Mouse (Mus musculus) ovary, adult 18-20 months (tissue): Measurements from ENCODE around the gene Mier2.
A peak's percentile ranks its signal among the peaks of the same experiment; 100 is the strongest.

ENCODE experiments used
- DNase-seq: peaks from one replicate; pipeline ENCODE4 v3.0.0; 2022; ENCODE audit warnings: low spot score, mixed read lengths

Gene Mier2

DNA sequence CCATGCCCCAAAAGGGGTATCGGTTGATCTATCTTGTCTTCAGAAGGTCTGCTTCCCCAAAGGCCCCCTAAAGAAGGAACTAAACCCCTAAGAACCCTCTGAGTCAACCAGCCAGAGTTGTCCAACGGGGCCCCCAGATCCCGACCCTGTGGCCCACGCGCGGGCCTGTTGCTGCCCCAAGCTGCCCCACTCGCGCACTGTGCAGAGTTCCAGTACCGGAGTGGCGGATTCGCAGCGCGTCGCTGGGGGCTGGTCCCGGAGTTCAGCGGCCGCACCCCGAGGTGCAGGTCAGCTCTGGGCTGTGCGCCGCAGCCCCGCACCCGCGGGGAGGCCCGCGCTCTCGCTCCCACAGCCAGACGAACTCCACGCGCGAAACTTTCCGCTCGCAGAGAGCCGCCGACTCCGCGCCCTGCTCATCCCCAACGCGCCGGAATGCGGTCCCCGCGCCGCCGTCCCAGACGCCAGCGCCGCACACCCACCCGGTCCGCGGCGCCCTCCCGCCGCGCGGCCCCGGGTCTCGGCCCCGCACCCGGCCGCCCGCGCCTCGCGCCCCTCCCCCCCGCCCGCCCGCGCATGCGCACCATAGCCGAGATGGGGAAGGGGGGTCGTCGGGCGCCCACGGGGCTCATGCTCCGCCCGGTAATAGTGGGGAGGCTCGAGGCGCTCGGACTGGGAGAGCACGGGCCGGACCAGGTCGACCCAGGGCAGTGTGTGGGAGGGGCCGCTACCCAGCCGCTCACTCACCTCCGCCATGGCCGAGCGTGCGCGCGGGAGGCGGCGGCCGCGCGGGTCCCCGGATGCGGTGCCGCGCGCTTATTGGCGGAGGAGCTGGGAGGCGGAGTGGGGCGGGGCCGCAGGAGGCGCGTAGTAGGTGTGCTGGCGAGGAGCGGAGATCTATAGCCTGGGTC lies at the start of gene Mier2:
Mier2 (minus strand) TSS at position 870 of the 908 bp plus-strand sequence.
- peak; percentile 60 for DNase-seq

DNA sequence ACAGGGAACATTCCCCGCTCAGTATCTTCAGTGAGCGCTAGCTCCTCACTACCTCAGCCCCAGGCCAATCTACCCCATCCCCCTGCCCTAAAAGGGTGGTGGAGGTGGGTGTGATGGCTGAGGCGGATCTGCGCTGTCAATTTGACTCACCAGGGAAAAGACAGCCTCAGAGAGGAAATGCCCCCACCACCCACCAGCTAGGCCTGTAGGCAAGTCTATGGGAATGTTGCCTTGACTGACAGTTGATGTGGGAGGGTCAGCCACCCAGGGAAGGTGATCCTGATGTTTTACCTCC lies 42.9 kb upstream of the Mier2 start:
- no peak for DNase-seq

DNA sequence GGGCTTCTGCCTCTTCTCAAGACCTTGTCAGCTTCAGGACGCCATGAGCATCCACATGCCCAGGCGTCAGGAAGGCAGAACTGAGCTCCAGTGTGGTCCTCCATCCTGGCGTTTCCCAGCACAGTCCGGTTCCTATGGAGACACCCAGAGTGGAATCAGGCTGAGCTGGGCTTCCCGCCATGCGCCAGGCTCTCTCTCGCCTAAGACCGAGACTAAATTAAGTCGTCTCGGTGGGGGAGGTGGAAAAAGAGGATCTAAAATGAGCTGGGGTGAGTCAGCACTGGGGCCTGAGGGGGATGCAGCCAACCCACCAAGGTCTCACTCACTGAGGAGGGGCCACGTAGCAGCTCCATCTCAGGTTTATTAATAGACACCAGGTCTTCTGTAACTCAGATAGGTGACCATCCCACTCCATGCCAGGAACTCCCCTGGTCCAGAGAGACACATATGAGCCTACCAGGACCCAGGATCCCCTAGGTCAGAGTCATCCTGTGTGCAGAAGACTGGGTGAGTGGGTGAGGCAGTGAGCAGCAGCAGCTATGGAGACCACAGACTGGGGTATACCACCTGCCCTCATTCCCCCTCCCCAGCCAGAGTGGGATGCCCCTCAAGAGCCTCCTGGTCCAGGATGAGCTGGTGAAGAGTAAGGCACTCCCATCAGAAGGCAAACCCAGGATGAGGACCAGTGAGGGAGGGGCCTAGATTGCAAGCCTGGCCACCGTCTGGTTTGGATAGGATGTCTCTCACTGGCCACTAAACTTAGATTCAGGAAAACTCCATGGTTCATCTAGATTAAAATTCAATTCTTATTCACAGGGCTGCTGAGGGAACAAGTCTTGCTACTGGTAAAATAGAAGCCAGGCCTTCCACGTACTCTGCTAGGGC lies 42.3 kb upstream of the Mier2 start:
- no peak for DNase-seq

DNA sequence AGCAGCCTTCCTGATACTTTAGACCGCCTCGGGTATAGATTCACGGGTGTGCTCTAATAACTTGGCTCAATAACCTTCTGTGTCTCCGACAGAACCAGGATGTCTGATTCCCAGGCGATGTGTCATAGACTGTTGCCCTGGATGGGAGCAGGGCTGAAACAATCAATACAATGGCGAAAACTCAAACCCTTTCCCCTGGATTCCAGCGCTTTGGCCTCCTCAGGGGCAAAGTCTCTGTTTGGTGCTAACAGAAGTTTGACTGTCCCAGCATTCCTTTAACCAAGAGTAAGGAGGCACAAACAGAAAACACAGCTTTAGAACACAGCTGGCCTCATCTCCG lies 40.6 kb upstream of the Mier2 start:
- DNase-seq, result no peak

DNA sequence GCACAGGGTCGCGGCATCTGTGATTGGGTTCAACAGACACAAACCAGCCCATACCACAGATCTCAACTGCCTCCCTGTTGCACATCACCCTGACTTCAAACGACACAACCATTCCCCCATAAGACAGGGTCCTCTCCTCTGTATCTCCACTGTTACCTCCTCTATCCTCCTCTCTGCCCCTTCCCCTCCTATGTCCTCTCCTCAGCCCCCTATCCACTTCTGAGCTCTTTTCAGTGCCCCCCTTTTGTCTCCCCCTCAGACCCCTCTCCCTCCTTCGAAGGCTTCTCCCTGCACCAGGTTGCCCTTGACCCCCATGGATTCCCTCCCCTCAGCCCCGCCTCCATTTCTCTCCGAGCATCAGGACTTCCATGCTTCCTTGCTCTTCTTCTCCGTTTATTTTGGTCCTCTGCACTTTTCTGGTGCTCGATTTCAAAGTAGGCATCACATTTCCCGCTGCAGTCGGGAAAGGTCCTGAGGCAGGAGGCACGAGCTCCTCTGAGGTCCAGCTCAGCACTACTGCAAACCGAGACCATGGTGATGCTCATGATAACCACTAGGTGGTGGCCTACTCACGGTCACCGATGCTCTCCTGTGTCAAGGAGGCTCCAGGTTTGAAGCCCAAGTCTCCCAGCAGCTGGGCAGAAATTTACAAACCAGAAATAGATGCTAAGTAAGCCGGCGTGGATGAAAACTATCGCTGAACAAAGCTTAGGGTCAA lies 40.0 kb upstream of the Mier2 start:
- DNase-seq, result no peak

- DNase-seq, result no peak
These were observed 39.1 kb upstream of the Mier2 start for GRCm38 (mm10) chr10:79594111-79594510.

DNA sequence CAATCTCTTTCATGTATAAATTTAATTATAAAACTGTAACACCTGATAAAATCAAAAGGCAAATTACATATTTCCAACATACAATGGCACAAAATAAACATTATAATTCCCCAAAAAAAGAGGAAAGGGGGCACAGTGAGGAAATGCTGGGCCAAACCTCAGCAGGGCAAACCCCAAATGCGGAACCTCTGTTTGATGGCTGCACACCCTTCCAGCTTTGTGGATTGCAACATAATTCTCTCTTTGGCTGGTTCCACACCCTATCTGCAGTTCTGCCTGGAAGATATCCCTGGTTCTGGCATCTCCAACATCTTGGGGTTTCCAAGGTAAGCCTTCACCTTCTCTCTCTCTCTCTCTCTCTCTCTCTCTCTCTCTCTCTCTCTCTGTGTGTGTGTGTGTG lies 35.7 kb upstream of the Mier2 start:
- no peak for DNase-seq

DNA sequence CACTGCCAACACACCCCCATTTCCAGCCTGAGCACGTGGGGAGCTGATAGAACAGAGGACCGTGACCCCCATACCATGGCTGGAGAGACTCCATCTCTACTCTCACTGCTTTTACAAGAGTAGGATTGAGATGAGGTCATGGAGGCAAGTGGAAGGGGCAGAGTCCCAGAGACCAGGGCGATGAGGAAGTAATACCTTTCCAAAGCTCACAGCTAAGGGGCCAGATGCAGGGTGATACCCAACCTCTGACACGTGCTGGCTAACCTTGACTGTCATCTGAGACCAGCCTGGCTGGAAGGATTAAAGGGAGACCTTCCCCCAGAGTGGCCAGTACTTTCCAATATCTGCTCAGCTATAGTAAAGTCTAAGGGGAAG lies 32.7 kb upstream of the Mier2 start:
- no peak for DNase-seq

DNA sequence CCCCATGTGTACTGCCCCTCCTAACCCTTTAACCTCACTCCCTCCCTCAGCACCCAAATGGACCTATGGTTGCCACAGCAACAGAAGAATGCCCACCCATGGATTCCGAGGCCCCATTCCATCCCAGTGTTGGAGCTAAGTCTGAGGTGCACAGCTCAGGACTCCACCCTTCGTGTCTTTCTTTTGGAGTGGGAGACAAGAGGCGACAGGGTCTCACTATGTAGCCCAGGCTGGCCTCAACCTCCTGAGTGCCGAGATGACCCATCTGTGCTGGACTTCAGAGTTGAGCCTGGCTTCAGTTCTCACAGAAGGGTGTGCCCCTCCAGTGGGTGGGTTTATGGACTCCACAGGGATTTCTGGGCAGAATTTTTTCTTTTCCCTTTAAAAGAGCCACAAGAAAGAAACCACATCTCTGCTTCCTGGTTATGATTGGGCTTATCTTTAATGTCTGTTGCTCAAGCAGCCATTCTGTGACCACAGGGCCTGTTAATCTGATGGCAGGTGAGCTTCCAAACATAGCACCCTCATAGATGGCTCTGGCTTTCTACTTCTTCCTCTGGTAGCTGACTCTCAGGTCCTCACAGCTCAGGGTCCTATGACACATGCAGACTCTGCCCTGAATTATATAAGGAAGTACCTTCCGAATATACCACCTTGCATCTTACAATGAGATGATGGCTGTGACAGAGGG lies 32.2 kb upstream of the Mier2 start, which contains the start of gene Theg:
Theg (minus strand) TSS at position 271 of the 691 bp plus-strand sequence.
- DNase-seq, result no peak

DNA sequence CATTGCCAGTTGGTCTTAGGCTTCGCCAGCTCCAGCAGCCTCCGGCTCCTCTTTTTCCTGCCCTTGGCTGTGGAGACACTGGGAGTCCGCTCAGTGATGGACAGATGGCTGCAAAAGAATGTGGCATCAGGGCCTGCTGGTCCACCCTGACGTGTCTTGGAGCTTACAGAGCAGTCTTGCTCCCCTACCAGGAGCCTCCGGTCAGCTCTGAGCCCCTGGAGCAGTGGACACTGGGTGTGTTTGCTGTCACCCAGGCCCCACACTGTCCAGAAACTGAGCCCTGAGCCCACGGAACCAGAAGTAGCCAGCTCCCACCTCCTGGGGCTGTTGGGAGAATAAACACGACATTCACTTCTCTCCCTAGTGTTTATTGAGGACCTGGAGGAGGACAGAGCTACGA lies 31.2 kb upstream of the Mier2 start:
- no peak for DNase-seq

GRCm38 (mm10) chr10:79585723-79586122 lies 30.7 kb upstream of the Mier2 start:
- DNase-seq, result no peak

- DNase-seq, result no peak
These were observed 30.1 kb upstream of the Mier2 start for GRCm38 (mm10) chr10:79585136-79585535.

GRCm38 (mm10) chr10:79584426-79584825 lies 29.4 kb upstream of the Mier2 start:
- DNase-seq, result no peak

GRCm38 (mm10) chr10:79584021-79584420 lies 29.0 kb upstream of the Mier2 start:
- no peak for DNase-seq

DNA sequence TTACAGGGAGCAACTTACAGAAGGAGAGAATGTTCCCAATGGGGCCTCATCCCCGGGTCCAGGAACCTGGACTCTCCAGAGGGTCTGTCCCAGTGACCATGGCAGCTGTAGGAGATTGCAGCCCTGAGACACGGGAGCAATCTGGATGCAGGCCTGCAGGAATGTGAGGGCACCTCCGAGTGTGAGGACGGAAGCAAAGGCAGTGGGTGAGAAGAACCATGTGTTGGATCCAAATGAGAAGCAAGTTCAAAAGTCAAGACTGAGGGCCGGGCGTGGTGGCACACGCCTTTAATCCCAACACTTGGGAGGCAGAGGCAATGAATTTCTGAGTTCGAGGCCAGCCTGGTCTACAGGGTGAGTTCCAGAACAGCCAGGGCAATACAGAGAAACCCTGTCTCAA lies 26.5 kb upstream of the Mier2 start:
- no peak for DNase-seq

DNA sequence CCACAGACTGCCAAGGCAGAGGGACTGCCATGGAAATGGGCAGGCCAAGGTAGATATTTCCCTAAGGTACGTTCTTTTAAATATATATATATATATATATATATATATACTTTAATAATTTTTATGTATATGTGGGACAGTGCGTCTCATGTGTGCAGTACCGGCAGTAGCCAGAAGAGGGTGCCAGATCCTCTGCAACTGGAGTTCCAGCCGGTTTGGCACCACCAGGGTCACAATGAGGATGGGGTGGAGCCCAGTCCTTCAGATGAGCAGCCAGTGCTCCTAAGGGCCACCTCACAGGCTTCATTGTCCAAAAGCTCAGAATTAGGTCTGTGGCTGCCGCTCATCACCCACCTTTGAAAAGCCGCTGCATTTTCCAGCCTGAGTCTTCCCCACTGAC lies 25.8 kb upstream of the Mier2 start:
- no peak for DNase-seq

DNA sequence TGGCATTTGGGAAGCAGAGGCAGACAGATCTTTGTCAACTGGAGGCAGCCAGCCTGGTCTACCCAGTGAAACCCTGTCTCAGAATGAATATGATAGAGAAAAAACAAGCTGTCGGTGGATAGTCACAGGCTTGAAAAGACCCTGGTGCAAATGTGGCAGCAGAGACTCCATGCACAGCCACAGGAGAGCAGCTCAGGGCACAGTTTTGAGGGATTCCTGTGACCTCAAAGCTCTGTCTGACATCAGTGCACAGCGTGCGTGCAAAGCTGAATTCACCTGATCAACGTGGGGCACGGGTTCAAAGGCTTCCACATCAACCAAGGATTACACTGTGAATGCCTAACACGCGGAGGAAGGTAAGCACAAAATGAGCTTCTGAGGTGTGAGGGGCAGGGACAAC lies 25.4 kb upstream of the Mier2 start:
- no peak for DNase-seq

DNA sequence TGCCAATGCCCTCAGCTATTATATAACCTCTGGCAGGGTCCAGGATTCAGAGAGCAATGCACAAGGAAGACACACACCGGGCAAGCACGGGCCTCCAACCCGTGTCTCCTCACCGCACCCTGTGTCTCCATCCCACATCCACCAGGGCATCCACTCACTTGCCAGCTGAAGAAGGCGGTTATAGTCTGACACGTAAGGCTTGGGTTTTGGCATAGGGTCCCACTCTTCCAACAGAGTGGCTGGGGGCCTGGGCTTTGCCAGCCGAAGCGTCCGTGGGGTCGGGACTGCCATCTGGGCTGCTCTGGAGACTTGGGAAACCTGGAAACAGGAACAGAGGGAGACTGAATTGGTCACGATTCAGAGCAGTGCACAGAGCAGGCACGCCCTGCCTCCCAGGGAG lies 24.8 kb upstream of the Mier2 start:
- no peak for DNase-seq

GRCm38 (mm10) chr10:79578891-79579290 lies 23.9 kb upstream of the Mier2 start:
- no peak for DNase-seq

GRCm38 (mm10) chr10:79578276-79578675 lies 23.3 kb upstream of the Mier2 start:
- no peak for DNase-seq

DNA sequence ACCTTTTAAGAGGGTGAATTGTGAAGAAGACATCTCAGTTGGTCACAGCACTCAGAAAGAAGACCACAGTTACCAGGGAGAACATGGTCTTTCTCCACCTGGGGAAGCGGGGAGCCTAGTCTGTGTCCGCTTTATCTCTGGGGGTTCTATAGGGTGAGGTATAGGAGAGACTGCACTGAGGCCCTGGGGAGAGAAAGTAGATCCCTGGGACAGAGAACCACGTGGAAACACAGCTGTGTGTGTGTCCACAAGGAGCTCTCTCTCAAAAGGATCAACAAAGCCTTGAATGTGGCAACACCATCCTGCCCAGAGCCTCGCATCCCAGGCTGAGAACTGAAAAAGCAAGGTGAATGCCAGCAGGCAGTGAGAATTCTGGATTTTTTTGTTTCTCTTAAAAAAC lies 22.4 kb upstream of the Mier2 start:
- no peak for DNase-seq

GRCm38 (mm10) chr10:79575754-79576153 lies 20.8 kb upstream of the Mier2 start:
- DNase-seq, result no peak
